Mouse (Mus musculus) MEL-GATA-1-ER (cell line): ENCODE data around the gene Tpra1.

Experiments
- DNase-seq: peaks from one replicate; pipeline ENCODE4 v3.0.0-alpha.2; 2012; ENCODE audit warnings: low read depth; ENCODE audit errors: extremely low read depth

Gene Tpra1

GRCm38 (mm10) chr6:88901947-88902820, at the start of gene Tpra1:
Gene Tpra1, plus strand, starts transcription at chr6:88902251.
- DNase-seq = peak; percentile 98

- DNase-seq = no peak
Observed at GRCm38 (mm10) chr6:88854509-88854908, 47.5 kb upstream of the Tpra1 start.

- peak; percentile 56 for DNase-seq
Observed at GRCm38 (mm10) chr6:88855636-88856035, 46.4 kb upstream of the Tpra1 start.

- DNase-seq = no peak
Observed at GRCm38 (mm10) chr6:88857249-88857648, 44.8 kb upstream of the Tpra1 start.

GRCm38 (mm10) chr6:88857830-88858229, 44.2 kb upstream of the Tpra1 start:
- DNase-seq = no peak

GRCm38 (mm10) chr6:88858341-88858740, 43.7 kb upstream of the Tpra1 start:
- DNase-seq = no peak

GRCm38 (mm10) chr6:88860914-88861313, 41.1 kb upstream of the Tpra1 start:
- DNase-seq = peak; percentile 73

- DNase-seq = no peak
Observed at GRCm38 (mm10) chr6:88865704-88866103, 36.3 kb upstream of the Tpra1 start.

- DNase-seq = no peak
Observed at GRCm38 (mm10) chr6:88869459-88869858, 32.6 kb upstream of the Tpra1 start.

GRCm38 (mm10) chr6:88870594-88870993, 31.5 kb upstream of the Tpra1 start:
- DNase-seq = no peak

GRCm38 (mm10) chr6:88871546-88871945, 30.5 kb upstream of the Tpra1 start:
- DNase-seq = no peak

GRCm38 (mm10) chr6:88872811-88873210, 29.2 kb upstream of the Tpra1 start:
- no peak for DNase-seq

GRCm38 (mm10) chr6:88873965-88874867, 27.8 kb upstream of the Tpra1 start:
- no peak for DNase-seq

GRCm38 (mm10) chr6:88874868-88875508, 27.1 kb upstream of the Tpra1 start, which contains the start of gene Podxl2:
Gene Podxl2, minus strand, starts transcription at chr6:88875044.
- no peak for DNase-seq

GRCm38 (mm10) chr6:88879471-88879870, 22.6 kb upstream of the Tpra1 start:
- no peak for DNase-seq

GRCm38 (mm10) chr6:88881334-88881733, 20.7 kb upstream of the Tpra1 start:
- DNase-seq = no peak

GRCm38 (mm10) chr6:88884195-88884594, 17.9 kb upstream of the Tpra1 start:
- no peak for DNase-seq

- no peak for DNase-seq
Observed at GRCm38 (mm10) chr6:88884690-88885089, 17.4 kb upstream of the Tpra1 start.

GRCm38 (mm10) chr6:88885644-88886416, 16.2 kb upstream of the Tpra1 start:
- DNase-seq = no peak

GRCm38 (mm10) chr6:88886417-88886967, 15.6 kb upstream of the Tpra1 start:
- DNase-seq = no peak
